Mouse (Mus musculus) megakaryocyte, embryonic 14.5 days (primary cell): Measurements from ENCODE around the gene Gm3164.
"Not testable (repeated sequence)": the region's sequence is repeated elsewhere in the genome, so short reads cannot be mapped to it uniquely, and the experiment has no call there.

Experiments used
- FLI1 ChIP-seq: IDR thresholded peaks from 2 replicates; pipeline ENCODE4 v1.6.1; 2012; ENCODE audit warnings: low read length, inconsistent platforms, mixed read lengths
- GATA1 ChIP-seq: IDR thresholded peaks from 3 replicates; pipeline ENCODE4 v1.6.1; 2012; ENCODE audit warnings: mixed read lengths, low read length, inconsistent platforms, borderline replicate concordance

DNA sequence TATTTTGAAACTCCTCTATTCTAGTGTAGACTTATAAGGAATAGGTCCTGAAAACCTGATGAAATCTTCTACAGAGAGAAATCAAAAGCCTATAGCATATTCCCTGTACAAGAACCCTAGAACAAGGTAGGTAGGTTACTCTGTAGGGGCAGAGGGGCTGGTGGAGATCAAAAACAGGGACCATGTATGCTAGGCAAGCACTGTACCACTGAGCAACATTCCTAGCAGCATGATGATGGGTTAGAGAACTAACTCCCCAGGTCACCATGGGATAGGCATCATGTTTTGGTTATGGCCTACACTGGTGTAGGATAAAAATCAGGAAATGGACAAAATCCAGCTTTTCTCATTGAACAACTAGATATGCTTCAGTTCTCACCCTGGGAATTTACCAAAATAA, 29.6 kb upstream of the Gm3164 start:
- TF ChIP-seq GATA1, FLI1: not testable (repeated sequence)
